Mouse (Mus musculus): ENCODE measurements at regions not wholly inside any gene's neighbourhood (a gene's known extent, or its start where the extent isn't known, plus 50 kb on each side); places are given as distances from the start of the nearest gene placed in this dataset.

DNA sequence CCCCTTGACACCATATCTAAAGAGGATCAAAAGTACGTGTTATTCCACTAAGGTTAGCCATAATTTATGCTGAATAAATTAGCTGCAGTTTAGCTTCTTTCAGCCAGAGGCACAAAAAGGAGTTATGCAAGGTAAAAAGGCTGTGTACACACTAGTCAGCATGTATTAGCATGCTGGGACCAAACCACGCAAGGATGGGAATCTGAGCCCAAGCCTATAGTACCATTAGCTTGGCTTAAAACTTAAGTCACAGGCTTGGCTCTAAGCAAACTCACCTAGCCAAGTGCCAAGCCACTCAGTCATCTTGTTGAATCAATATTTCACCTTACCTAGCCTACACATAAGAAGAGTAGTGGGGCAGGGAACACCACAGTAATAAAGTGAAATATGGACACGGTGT is 339.9 kb upstream of the Arid1b start:
- in situ Hi-C loops (cut with MboI, MseI) = no loop called here

DNA sequence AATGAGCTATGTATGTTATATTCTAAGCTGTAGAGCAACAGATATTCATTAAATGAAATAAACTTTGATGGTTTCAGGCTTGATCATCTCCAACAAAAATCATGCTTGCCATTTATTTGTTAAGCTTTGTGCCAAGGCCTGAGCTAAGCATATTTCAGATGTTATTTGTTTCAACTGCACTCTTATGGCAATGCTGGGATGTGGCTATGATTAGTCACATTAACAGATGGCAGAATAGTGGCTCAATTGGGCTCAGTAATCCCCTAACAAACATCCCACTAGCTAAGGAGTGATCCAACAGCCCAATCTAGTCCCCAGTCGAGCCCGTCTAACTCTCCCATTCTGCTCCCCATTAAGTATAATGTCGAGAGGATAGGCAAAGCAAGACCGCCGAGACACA is 332.1 kb upstream of the Arid1b start:
- in situ Hi-C loops (cut with MboI, MseI) = no loop called here

DNA sequence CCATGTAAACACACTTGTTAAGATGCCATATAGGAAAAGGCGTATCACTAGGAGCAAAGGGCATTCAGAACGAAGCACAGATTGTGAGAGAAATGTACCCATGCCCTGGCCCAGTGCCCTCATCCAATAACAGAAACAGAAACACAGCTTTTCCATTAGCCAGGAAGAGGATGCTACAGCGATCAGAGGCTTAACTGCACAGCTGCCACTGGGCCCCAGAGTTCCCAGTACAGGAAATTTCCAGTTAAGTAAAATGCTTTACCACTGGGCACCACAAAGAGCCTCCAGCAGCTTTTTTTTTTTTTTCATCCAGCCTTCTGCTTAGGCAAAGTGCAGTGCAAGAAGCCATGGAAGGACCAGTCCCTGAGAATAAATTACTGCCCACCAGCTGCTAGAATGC is 325.6 kb upstream of the Arid1b start:
- in situ Hi-C loops (cut with MboI, MseI) = no loop called here

DNA sequence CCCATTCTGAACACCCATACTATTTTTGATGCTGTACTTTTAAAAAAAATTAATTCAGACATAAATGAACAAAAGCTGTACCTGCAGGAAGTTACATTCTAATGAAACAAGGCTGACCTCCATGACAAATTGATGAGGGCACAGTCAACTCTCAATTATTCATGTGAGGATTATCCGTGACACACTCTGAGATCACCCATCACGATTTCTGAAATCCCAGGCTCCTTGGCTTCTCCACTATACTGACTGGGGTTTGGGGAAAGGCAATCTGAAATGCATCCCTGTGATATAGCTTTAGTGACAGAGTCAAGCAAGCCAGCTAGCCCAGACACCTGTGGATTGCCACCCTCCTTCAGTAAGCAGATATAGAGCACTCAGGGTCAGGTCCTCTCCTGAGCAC is 320.9 kb upstream of the Arid1b start:
- in situ Hi-C loops (cut with MboI, MseI) = no loop called here

DNA sequence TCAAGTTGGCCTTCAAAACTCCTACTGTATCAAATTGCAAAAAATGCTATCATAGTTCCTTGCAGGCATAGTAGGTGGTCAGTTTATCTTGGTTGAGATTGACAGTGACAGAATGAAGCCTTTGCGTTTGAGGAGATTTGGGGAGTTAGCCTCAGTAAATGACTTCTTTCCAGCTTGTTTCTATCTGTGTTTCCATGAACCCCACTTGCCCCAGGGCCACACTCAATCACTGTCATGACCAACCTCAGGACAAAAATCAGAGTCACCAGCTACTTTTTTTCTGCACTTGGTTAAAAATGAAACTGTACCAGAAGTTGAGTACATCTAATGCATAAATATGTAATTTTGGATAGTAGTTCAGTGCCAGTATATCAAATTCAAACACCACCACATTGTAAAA is 287.7 kb upstream of the Arid1b start:
- in situ Hi-C loops (cut with MboI, MseI) = no loop called here

DNA sequence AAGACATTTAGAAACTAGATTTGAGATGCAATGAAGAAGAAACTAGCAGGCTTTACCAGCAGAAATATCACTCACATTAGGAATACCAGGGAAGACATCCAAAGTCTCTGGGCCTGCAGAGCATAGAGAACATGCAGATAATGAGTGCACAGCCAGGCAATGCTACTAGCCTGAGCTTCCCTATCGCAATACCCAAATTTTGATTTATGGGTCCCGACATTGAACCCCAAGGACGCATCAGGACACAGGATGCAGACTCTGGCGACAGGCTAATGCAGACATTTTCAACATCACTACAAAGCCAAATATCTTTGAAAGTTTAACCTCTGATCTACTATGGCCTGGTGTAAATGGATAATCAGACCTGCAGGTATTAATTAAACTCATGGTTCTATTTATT is 273.1 kb upstream of the Arid1b start:
- in situ Hi-C loops (cut with MboI, MseI) = no loop called here

DNA sequence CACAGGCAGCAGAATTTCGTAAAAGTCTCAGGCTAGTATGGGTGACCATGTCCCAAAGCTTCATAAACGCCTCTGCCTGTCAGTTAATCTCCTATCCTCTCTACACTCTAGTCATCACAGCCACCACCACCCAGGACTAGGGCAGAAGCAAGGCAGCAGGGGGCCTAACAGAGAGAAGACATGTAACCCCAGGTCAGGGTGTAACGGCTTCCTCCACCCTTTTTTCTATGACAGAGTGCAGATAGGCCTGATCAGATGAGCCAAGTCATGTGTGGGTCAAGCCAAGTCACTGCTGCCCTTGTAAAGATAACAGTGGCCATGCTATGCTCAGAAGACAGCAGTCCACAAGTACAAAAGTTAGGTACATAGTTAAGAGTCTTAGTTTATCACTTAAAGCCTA is 270.1 kb upstream of the Arid1b start:
- in situ Hi-C loops (cut with MboI, MseI) = no loop called here

DNA sequence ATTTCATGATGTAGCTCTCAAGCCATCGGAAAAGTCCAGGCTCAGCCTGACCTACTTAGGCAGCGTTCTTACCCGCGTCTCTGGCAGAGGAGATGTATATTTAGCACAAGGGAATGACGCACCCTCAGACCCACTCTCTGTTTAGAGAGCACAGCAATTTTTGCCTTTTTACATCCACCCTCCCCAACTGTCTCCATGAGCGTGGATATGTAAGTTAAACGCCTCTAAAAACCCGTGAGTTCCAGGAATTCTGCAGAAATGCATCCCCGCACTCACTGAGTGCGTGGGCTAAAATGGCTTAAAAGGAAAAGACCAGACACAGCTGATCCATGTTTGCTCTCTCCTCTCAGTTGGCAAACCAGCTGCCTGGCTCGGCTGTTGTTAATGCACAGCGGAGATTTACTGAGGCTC is 267.8 kb upstream of the Arid1b start:
- in situ Hi-C loops (cut with MboI, MseI) = no loop called here

DNA sequence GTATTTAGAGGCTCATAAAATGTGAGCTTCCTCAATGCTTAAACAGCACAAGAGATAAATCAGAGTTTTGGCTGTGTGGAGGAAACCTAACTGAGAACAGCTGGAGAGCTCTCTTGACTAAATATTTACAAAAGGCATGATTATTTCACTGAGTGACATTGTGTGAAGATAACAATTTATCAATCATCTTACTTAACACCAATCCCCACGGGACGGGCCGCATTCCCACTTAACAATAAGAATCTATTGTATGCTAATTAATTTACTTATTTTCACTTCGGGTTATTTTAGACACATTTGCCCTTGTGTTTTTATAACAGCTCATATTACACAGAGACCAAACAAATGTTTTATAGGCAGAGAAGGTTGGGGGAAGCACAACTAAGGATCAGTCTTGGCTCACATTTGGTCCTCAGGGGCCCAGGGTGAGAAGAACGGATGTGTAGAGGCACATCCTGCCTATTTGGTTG is 259.7 kb upstream of the Arid1b start:
- in situ Hi-C loops (cut with MboI, MseI) = no loop called here

DNA sequence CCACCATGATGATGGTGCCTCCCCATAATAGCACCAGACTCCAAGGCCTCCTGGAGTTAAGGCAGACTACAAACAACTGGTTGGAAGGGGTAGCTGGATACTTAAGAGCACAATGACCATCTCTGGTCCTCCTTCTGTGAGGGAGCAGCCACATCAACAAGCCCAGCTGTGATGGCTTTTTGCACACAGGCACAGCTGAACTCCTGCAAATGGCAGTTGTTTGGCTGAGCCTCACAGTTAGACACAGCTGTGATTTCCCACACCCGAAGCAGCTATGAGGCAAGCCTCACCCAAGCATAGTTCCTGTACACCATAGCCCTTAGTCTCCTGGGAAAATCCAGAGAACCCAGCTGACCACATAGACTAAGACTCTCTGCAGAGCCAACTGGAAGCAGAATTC is 258.9 kb upstream of the Arid1b start:
- in situ Hi-C loops (cut with MboI, MseI) = no loop called here

DNA sequence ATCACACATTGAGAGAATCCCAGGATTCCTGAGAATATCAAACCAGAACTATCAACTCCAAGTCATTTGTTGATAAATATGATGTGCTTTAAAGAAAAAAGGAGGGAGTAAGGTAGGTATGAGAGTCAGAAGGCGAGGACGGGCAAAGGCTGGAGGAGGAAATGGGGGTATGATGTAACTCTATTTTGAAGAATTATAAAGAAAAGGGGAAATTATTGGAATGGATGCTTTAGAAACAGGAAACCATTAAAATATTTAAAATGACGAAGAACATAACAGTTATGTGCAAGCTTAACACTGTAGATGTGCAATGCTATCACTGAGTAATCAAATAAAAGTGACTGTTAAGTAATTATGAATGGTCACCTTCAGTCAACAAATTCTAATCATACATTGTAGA is 257.4 kb upstream of the Arid1b start:
- in situ Hi-C loops (cut with MboI, MseI) = no loop called here

DNA sequence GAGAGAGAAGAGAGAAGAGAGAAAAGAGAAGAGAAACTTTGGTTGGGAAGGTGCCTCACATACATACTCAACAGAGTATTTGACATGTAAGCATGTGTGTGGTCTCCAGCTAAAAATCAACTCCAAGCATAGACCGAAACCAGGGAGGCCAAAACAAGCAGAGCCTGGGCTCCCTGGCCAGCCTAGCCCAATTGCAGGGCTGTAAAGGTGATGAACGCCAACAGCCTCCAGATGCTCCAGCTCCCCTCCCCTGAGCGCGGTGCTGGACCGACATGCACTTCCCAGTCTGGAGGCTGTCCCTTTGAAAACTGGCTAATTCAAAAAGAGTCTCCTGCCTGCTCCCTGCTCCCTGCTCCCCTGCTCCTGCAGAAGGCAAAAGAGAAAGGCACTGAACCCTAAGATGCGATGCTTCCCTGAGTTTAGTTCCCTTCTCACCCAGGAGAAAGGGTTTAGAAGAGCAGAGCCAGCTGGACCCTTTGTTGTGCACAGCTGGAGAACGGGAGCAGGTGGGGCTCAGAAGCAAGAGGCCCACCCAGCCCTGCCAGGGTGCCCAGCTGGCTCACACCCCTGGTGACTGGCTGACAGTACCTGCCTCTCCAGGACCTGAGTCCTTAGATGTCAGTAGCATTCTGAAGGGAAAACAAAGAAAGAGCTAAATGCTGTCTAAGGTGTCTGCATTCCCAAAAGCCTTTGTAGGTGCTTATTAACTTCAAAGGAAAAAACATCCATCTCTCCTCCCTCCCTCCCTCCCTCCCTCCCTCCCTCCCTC is 255.2 kb upstream of the Arid1b start:
- in situ Hi-C loops (cut with MboI, MseI) = no loop called here

DNA sequence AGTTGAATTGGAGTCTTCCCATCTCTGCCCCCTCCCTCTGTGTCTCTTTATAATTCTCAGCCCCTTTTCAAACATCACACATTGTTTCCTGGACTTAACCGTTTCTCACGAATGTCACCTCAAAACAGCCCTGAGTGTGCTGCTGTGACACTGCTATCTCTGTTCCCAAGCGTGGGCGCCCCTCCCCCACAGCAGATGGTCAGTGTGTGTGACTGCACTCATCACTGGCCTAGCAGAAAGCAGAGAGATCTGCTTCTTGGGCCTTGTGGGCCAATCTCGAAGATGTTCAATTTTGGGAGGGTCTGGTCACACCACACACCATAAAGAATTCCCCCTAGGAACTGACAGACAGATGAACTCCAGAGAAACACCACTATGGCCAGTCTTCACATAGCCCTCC is 253.3 kb upstream of the Arid1b start:
- in situ Hi-C loops (cut with MboI, MseI) = no loop called here

DNA sequence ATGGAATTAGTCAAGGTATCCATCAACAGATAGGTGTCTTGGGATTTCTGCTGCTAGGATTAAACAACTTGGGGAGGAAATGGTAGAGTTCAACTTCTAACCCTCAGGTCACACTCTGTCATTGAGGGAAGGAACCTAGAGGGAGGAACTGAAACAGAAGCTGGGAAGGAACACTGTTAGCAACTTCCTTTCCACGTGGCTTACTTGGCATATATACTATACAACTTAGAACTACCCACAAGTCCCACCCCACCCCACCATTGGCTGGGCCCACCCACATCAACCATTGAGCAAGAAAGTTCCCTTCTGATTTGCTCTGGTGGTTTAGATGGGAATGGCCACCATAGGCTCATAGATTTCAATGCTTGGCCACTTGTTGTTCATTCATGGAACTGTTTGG is 251.8 kb upstream of the Arid1b start:
- in situ Hi-C loops (cut with MboI, MseI) = no loop called here

DNA sequence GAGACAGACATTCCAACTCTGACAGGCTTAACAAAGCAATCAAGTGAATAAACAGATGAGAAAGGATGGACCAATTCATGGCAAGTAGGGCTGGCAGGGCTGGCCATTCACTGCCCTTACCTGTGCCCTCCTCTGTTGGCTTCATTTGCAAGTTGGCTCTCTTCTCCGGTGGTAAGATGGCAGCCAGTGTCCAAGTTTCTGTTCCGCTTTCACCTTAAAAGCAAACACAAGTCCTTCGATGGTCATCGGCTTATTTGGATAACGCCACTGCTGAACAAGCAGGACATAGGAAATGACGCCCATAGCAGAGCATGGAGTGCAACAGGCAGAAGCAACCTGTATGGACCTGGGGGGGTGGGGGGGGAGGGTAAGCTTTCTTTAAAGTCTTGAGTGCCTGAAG is 231.2 kb upstream of the Arid1b start:
- in situ Hi-C loops (cut with MboI, MseI) = no loop called here

DNA sequence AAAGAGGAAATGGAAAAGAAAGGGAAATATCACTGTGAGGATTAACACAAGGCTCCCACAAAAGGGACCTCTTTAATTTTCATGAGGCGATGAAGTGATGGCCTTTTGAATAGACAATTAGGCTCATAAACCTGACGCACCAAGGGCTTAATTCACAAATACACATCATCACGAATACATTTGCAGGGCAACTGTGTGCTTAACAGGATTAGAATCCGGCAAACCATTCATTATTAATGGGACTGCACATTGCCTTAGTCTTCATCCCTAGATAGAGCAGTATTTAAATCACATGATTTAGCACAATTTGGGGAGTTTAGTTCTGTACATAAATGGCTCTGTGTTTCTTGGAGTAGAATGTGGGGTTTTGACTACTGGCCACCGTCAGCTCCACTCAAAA is 228.4 kb upstream of the Arid1b start:
- in situ Hi-C loops (cut with MboI, MseI) = no loop called here

DNA sequence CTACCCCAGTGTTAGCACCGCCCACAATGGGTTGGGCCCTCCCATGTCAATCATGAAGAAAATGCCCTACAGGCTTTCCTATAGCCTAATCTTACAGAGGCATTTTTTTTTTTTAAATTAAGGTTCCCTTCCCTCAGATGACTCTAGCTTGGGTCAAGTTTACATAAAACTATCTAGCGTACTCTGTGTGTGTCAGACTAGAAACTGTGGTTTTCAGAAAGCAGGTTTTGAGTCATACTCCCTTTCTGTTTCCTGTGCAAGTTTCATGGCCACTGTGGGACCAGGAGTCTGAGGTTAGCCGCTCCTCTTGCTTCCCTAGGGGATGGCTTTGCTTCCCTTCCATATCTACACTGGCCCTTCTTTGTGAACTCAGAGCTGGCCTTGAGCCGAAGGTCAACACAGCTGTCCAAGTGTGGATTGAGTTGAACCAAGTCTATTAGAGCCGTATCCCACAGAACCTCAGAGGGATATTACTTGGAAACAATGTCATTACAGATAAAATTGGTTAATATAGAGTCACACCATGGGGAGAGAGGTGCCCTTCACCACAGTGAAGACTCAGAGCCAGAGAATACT is 226.1 kb upstream of the Arid1b start:
- in situ Hi-C loops (cut with MboI, MseI) = no loop called here

DNA sequence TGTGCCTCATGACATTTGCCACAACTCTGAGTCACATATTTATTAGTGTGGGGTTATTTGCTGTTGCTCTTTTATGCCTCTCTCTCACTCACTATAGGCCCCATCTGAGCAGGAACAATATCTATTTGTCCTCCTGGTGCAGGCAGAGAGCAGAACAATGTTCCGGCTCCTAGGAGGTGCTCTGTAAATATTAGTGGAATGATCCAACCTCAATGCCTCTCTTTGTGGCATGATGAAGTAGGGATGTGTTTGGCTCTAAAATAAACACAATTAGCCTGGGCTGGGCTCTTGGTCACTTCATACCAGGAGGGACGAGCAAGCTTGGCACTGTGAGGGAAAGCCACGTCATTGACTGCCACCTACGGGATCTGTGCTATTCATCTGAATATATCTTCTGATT is 224.8 kb upstream of the Arid1b start:
- in situ Hi-C loops (cut with MboI, MseI) = no loop called here

DNA sequence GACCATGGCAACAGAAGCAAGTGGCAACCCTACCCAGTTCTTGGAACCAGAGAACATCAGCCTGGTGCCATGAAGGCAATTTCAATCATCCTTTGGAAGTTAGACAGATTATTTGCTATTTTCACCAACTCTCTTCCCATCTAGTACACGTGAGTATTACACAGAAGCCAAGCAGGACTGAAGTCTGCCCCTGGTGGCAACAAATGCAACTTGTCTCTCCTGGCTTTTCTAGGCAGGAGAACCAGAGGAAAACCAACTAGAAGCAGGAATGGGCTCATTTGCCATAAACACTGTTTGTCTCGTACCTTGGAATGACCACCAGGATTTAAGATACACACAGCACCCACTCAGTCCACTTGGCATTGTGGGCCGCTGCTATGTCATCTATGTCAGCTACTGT is 224.1 kb upstream of the Arid1b start:
- in situ Hi-C loops (cut with MboI, MseI) = no loop called here

DNA sequence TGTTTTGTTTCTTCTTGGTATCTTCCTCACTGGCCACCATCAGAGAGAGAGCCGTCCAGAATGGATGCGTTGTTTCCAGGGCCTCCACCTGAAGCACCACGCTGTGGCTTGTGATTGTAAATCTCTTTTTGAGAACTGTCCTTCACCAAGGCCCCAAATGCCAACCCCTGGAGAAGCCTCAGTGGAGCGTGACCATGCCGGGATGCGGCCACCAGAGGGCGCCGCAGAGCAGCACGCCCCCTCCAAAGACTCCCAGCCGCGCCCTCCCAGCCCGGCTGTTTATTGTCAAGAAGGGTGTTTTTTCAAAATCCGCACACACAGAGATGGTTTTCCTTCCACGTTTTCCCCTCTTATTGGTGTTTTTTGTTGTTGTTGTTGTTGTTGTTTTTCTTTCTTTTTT is 216.0 kb upstream of the Arid1b start:
- in situ Hi-C loops (cut with MboI, MseI) = no loop called here

DNA sequence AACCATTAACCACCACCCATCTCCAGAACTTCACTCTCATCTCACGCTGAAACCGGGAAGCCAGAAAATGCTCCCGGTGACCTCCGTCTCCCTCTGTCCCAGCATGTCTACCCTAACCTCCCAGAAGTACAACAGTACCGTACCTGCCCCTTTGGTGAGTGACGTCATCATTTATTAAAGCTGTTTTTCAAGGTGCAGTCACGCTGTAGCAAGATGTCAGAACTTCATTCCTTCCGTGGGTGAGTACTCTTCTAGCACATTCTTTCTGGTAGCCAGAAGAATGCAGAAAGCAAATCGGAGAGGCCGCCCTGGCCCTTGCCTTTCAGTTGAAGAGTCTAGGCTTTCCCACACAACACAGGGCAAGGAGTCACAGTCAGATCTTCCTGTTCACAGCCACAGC is 215.1 kb upstream of the Arid1b start:
- in situ Hi-C loops (cut with MboI, MseI) = no loop called here

DNA sequence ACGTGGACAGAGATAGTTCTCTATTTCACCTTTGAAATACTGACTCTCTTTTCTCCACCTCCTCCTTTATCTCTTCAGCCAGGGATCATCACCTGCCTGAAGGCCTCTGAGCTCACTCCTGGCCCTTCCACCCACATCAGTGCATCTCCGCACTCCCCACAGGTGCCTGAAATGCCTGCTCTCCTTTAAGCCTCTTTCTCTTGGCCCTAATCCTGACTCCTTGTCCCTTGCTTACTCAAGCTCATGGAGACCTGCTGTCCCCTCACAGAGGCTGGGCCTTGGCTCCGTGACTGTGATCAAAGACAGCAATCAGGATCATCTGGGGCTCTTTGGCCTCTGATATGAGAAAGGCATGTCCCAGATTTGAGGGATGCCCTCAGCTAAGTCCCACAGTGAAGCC is 212.5 kb upstream of the Arid1b start:
- in situ Hi-C loops (cut with MboI, MseI) = no loop called here

DNA sequence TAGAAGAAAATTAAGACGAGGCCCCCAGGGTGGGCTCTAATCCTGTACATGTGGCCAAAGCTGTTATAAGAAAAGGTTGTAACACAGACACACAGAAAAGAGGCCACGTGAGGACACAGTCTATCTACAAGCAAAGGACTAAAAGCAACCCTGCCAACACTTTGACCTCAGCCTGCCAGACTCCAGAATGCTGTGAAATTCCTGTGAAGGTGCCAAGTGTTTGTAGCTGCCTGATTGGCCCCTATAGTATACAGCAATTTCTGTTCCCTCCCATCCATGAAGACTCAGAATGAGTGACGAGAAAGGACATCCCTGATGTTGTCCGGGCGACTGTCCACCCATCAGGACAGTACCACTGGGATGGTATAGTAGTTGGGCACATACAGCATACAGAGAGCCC is 209.8 kb upstream of the Arid1b start:
- in situ Hi-C loops (cut with MboI, MseI) = no loop called here

Measured in T-helper 2 cell (primary cell).